Comparison of ENCODE assay signal across 8 mouse cellular contexts in the genomic region with DNA sequence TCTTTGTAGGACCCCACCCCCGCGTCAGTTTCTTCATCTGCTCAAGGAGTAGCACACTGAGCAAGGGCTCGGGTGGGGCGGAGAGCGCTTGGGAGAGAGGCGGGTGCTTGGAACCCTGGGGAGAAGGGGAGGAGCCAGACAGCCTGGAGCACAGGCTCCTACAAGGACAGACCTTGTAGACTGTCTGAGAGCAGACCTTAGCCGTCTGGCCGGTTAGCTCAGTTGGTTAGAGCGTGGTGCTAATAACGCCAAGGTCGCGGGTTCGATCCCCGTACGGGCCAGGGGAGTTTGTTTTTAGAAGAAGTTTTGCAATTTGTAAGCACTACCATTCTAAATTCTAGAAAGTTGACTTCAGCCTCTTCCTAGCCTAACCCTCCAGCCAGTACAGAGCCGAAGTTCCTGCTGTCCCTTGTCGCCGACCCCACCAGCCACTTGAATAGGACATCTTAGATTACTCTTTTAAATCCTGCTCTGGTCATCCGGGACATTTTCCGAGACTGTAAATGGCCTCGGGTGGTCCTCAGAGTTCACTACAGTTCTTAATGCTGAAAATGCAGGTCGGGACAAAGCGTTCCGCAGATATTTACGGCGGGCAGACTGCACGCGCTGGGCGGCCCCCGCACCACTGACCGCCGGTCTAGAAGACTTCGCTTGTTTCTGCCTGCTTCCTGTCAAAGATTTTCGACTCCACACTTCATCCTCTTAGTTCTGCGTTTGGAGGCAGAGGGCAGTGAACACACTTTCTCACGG. TPM values are rescaled to one million over a fixed set of nuclear protein-coding genes. Genes with fewer than 3 reads are reported as not detected.
DNase-seq lines count a peak whose midpoint lies in the region; ATAC-seq and TF ChIP-seq lines count a peak whose summit lies in the region.

No protein-coding gene starts in this region.

- ATAC-seq in megakaryocyte progenitor cell, adult 5-6 weeks (replicated peaks; ENCODE audit: poor library complexity): peak; percentile 71

- H3K27ac ChIP-seq in cortical plate, adult 2 months (ENCODE audit: insufficient read depth, low read length): 0 out of 2 replicates have a peak overlapping the region, but pooled peaks have one; percentile 25

- peak overlapping the region; percentile 35 for H3K4me3 ChIP-seq in cortical plate, adult 2 months (ENCODE audit: insufficient read depth, low read length)

- no peak for TF ChIP-seq POLR2A in cortical plate, adult 2 months (IDR thresholded peaks at IDR 0.05; ENCODE audit: extremely low read depth, insufficient read depth, low read length)

- no peak for TF ChIP-seq CTCF in cortical plate, adult 2 months (IDR thresholded peaks at IDR 0.05; ENCODE audit: extremely low read depth, insufficient read depth, low read length)

- DNase-seq in WW6 (ENCODE audit: low read depth, low spot score): peak; percentile 86
- DNase-seq in gastrocnemius, adult 8-10 months (ENCODE audit: low spot score in 2 of 2): peak; percentile 89 to 91
- peak; percentile 94 for DNase-seq in hindlimb bud, embryonic 11.5 days (ENCODE audit: extremely low spot score, low read depth, low spot score)
- peak; percentile 67 to 86 for DNase-seq in left cerebral cortex, adult 9 months (ENCODE audit: low spot score in 2 of 2)
- DNase-seq in right cerebral cortex, postnatal 14 days: peak; percentile 63
- DNase-seq in urinary bladder, postnatal 4 days (ENCODE audit: low spot score in 2 of 2): peak; percentile 87 to 92

- H3K4me1 ChIP-seq in cortical plate, adult 2 months (ENCODE audit: control insufficient read depth, insufficient read depth, low read length): no peaks in the 10 kb centered on the region

RNA-seq across cellular contexts. Expression of a gene that starts 4.6 kb away (rescaled TPM):
- 10.6 and 12.4 TPM in 2 replicates for polyA plus RNA-seq in cortical plate, adult 2 months (2012; rRNA removed)
- total RNA-seq in gastrocnemius, adult 8-10 months (2022): under 1 TPM in 2 of 4 experiments, not detected in 2; 0.35 to 0.52 TPM
- total RNA-seq in megakaryocyte progenitor cell, adult 5-6 weeks (2015): 1.0 and 2.1 TPM in 2 replicates
- total RNA-seq in megakaryocyte progenitor cell, adult 5-6 weeks (2017): 2.0 and 2.2 TPM in 2 replicates

RNA-seq across cellular contexts. Expression of a gene that starts 4.7 kb away (rescaled TPM):
- 7.0 and 7.8 TPM in 2 replicates for polyA plus RNA-seq in cortical plate, adult 2 months (2012; rRNA removed)
- total RNA-seq in gastrocnemius, adult 8-10 months (2022): 1 to 10 TPM; 7.8 to 9.6 (median 8.4) TPM
- total RNA-seq in megakaryocyte progenitor cell, adult 5-6 weeks (2015): 5.1 and 5.5 TPM in 2 replicates
- 4.6 and 6.2 TPM in 2 replicates for total RNA-seq in megakaryocyte progenitor cell, adult 5-6 weeks (2017)

RNA-seq across cellular contexts. Expression of a gene that starts 43.6 kb away (rescaled TPM):
- polyA plus RNA-seq in cortical plate, adult 2 months (2012; rRNA removed): 116 and 121 TPM in 2 replicates
- 10 to 100 TPM; 22.3 to 24.5 (median 22.8) TPM for total RNA-seq in gastrocnemius, adult 8-10 months (2022)
- 50.2 and 53.2 TPM in 2 replicates for total RNA-seq in megakaryocyte progenitor cell, adult 5-6 weeks (2015)
- total RNA-seq in megakaryocyte progenitor cell, adult 5-6 weeks (2017): 74.6 and 100 TPM in 2 replicates

RNA-seq across cellular contexts. Expression of a gene that starts 43.8 kb away (rescaled TPM):
- 35.3 and 36.9 TPM in 2 replicates for polyA plus RNA-seq in cortical plate, adult 2 months (2012; rRNA removed)
- 1 to 10 TPM; 2.8 to 3.2 (median 2.8) TPM for total RNA-seq in gastrocnemius, adult 8-10 months (2022)
- 4.7 and 5.0 TPM in 2 replicates for total RNA-seq in megakaryocyte progenitor cell, adult 5-6 weeks (2015)
- 6.8 and 7.4 TPM in 2 replicates for total RNA-seq in megakaryocyte progenitor cell, adult 5-6 weeks (2017)

Comparison
In these comparisons a context has a peak if more than half of its experiments do, and no peak if none do; other contexts are left out.
1. Peak in every context shown above with its lines: DNase-seq, ATAC-seq, H3K4me3 ChIP-seq and H3K27ac ChIP-seq.